Mouse (Mus musculus) layer of hippocampus, adult 11-12 months (tissue): ENCODE measurements around the gene Gm20509.
"Not testable (repeated sequence)": the region's sequence is repeated elsewhere in the genome, so short reads cannot be mapped to it uniquely, and the experiment has no call there.

ENCODE experiments used
- DNase-seq: peaks from one replicate; pipeline ENCODE4 v3.0.0; 2022; ENCODE audit warnings: low spot score

Gene Gm20509

GRCm38 (mm10) chr9:73102181-73102580 is at the start of gene Gm20509:
TSS of gene Gm20509 (plus strand) at chr9:73102470.
- no peak for DNase-seq

GRCm38 (mm10) chr9:73055441-73055911 is 46.8 kb upstream of the Gm20509 start:
- no peak for DNase-seq

GRCm38 (mm10) chr9:73059224-73059623 is 43.0 kb upstream of the Gm20509 start:
- no peak for DNase-seq

- no peak for DNase-seq
These were observed 38.5 kb upstream of the Gm20509 start for GRCm38 (mm10) chr9:73063621-73064290.

GRCm38 (mm10) chr9:73067086-73067485 is 35.2 kb upstream of the Gm20509 start:
- DNase-seq, result no peak

GRCm38 (mm10) chr9:73068230-73068679 is 34.0 kb upstream of the Gm20509 start:
- peak; percentile 43 for DNase-seq

- DNase-seq, result no peak
These were observed 33.6 kb upstream of the Gm20509 start for GRCm38 (mm10) chr9:73068688-73069087.

- DNase-seq, result no peak
These were observed 31.2 kb upstream of the Gm20509 start for GRCm38 (mm10) chr9:73070971-73071659.

- DNase-seq, result no peak
These were observed 29.8 kb upstream of the Gm20509 start for GRCm38 (mm10) chr9:73072426-73072825.

GRCm38 (mm10) chr9:73073169-73073568 is 29.1 kb upstream of the Gm20509 start:
- DNase-seq, result no peak

- DNase-seq, result not testable (repeated sequence)
These were observed 22.9 kb upstream of the Gm20509 start for GRCm38 (mm10) chr9:73079349-73079748.

- DNase-seq, result no peak
These were observed 22.4 kb upstream of the Gm20509 start for GRCm38 (mm10) chr9:73079801-73080325.

GRCm38 (mm10) chr9:73082291-73083000 is 19.8 kb upstream of the Gm20509 start:
- no peak for DNase-seq

- DNase-seq, result no peak
These were observed 18.3 kb upstream of the Gm20509 start for GRCm38 (mm10) chr9:73083956-73084355.

GRCm38 (mm10) chr9:73085845-73086244 is 16.4 kb upstream of the Gm20509 start:
- no peak for DNase-seq

- no peak for DNase-seq
These were observed 15.1 kb upstream of the Gm20509 start for GRCm38 (mm10) chr9:73087121-73087520.

GRCm38 (mm10) chr9:73087581-73087980 is 14.7 kb upstream of the Gm20509 start:
- no peak for DNase-seq

GRCm38 (mm10) chr9:73089222-73089920 is 12.9 kb upstream of the Gm20509 start:
- peak; percentile 62 for DNase-seq

- no peak for DNase-seq
These were observed 12.1 kb upstream of the Gm20509 start for GRCm38 (mm10) chr9:73090121-73090520.

GRCm38 (mm10) chr9:73091747-73092146 is 10.5 kb upstream of the Gm20509 start:
- DNase-seq, result peak; percentile 60

- DNase-seq, result no peak
These were observed 7.7 kb upstream of the Gm20509 start for GRCm38 (mm10) chr9:73094580-73094979.

GRCm38 (mm10) chr9:73097898-73098297 is 4.4 kb upstream of the Gm20509 start:
- DNase-seq, result no peak
